Comparison of ENCODE assay signal across 18 mouse cellular contexts in genomic region chr5:74732613-74733012, GRCm38 (mm10). TPM values are rescaled to one million over a fixed set of nuclear protein-coding genes. Genes with fewer than 3 reads are reported as not detected.
"Had no signal": no experiment of that assay in that cellular context is flagged by ENCODE, and none has a peak within 500 bp of the region (broad histone marks: within the 10 kb centered on the region; RNA-seq: fewer than 3 reads in every experiment).

No protein-coding gene starts in this region.

- H3K9me3 ChIP-seq: limb, embryonic 12.5 days; liver, embryonic 13.5 days; midbrain, embryonic 10.5 days; neural tube, embryonic 13.5 days; stomach, embryonic 15.5 days had no signal

- DNase-seq: kidney, adult 11 months; kidney, adult 9 months; kidney, postnatal 36 days; layer of hippocampus, adult 9-11 months; layer of hippocampus, postnatal 36 days; liver; liver, embryonic 13.5 days; liver, postnatal 0 days; midbrain, embryonic 14.5 days; retina, postnatal 1 day; thymus, adult 2 months; thymus, postnatal 25 days had no signal

- H3K9ac ChIP-seq: limb, embryonic 12.5 days; liver, embryonic 13.5 days; liver, postnatal 0 days; neural tube, embryonic 13.5 days; stomach, embryonic 15.5 days had no signal

- ATAC-seq: liver, postnatal 0 days had no signal

- H3K4me2 ChIP-seq: limb, embryonic 12.5 days; liver, embryonic 13.5 days; neural tube, embryonic 13.5 days; stomach, embryonic 15.5 days had no signal

- H3K4me3 ChIP-seq: limb, embryonic 12.5 days; liver, embryonic 13.5 days; midbrain, embryonic 10.5 days; neural tube, embryonic 13.5 days; stomach, embryonic 15.5 days had no signal

- H3K27me3 ChIP-seq: limb, embryonic 12.5 days; liver, embryonic 13.5 days; stomach, embryonic 15.5 days had no signal

- H3K4me1 ChIP-seq: liver, embryonic 13.5 days had no signal

- H3K36me3 ChIP-seq: limb, embryonic 12.5 days; liver, embryonic 13.5 days; midbrain, embryonic 10.5 days; neural tube, embryonic 13.5 days; stomach, embryonic 15.5 days had no signal

- H3K27ac ChIP-seq: kidney, postnatal 0 days; limb, embryonic 12.5 days; liver, embryonic 13.5 days; midbrain, embryonic 10.5 days; neural tube, embryonic 13.5 days; stomach, embryonic 15.5 days had no signal

RNA-seq across cellular contexts. Expression of gene Lnx1, which starts 29.9 kb away (rescaled TPM):
- total RNA-seq: megakaryocyte, adult 5-6 weeks had no signal
